Comparison of ENCODE assay signal across 33 mouse cellular contexts in genomic region chr11:83533192-83533591, GRCm38 (mm10). TPM values are rescaled to one million over a fixed set of nuclear protein-coding genes. Genes with fewer than 3 reads are reported as not detected.
DNase-seq lines count a peak whose midpoint lies in the region; ATAC-seq and TF ChIP-seq lines count a peak whose summit lies in the region.
"Had no signal": no experiment of that assay in that cellular context is flagged by ENCODE, and none has a peak within 500 bp of the region (broad histone marks: within the 10 kb centered on the region; RNA-seq: fewer than 3 reads in every experiment).

No protein-coding gene starts in this region.

- no peak overlapping the region for H3K4me3 ChIP-seq in CH12.LX (replicated peaks in 1 of 3; ENCODE audit: low read depth in 2 of 3, low read length in 2 of 3, poor library complexity in 1 of 3)
- H3K4me3 ChIP-seq in midbrain, embryonic 16.5 days (ENCODE audit: low read depth, low read length), result no peak overlapping the region
- H3K4me3 ChIP-seq: embryonic facial prominence, embryonic 10.5 days; embryonic facial prominence, embryonic 13.5 days; erythroblast, embryonic 14.5 days; forebrain, embryonic 12.5 days; forebrain, embryonic 15.5 days; heart, embryonic 10.5 days; heart, embryonic 13.5 days; hindbrain, embryonic 12.5 days; hindbrain, embryonic 15.5 days; intestine, embryonic 15.5 days had no signal

- H3K79me2 ChIP-seq in CH12.LX (replicated peaks; ENCODE audit: control insufficient read depth, extremely low read depth, insufficient read depth, poor library complexity, severe bottlenecking), result no peaks in the 10 kb centered on the region

- peaks cover 39 to 62% of the 10 kb centered on the region in 2 experiments for H3K4me1 ChIP-seq in CH12.LX (ENCODE audit: control insufficient read depth in 1 of 2, insufficient read depth in 2 of 2)
- no peaks in the 10 kb centered on the region for H3K4me1 ChIP-seq in midbrain, embryonic 16.5 days (ENCODE audit: control insufficient read depth, insufficient read depth, low read length)
- H3K4me1 ChIP-seq: forebrain, embryonic 12.5 days had no signal

- in situ Hi-C loops in CH12.LX (cut with MboI; ENCODE audit: low pct_ligation_motif_present, low pct_unique_long_range_greater_than_20kb, low sequenced_read_pairs), result no loop called here

- peak overlapping the region; percentile 34 for H3K27ac ChIP-seq in CH12.LX (ENCODE audit: insufficient read depth, low read depth)
- no peak overlapping the region for H3K27ac ChIP-seq in midbrain, embryonic 16.5 days (ENCODE audit: low read length)
- H3K27ac ChIP-seq: embryonic facial prominence, embryonic 10.5 days; embryonic facial prominence, embryonic 13.5 days; forebrain, embryonic 12.5 days; forebrain, embryonic 15.5 days; heart, embryonic 10.5 days; heart, embryonic 13.5 days; hindbrain, embryonic 12.5 days; hindbrain, embryonic 15.5 days; intestine, embryonic 15.5 days had no signal

- peak; percentile 96 for TF ChIP-seq EP300 in CH12.LX (IDR thresholded peaks at IDR 0.05; ENCODE audit: low read length)

- H3K36me3 ChIP-seq in CH12.LX (replicated peaks in 1 of 2; ENCODE audit: control insufficient read depth in 1 of 2, insufficient read depth in 1 of 2, low read length in 1 of 2), result peaks cover 0 to 18% of the 10 kb centered on the region in 2 experiments
- no peaks in the 10 kb centered on the region for H3K36me3 ChIP-seq in splenic B cell, adult 2 months (ENCODE audit: control insufficient read depth, insufficient read depth, low read length, poor library complexity, severe bottlenecking)
- H3K36me3 ChIP-seq in midbrain, embryonic 16.5 days (ENCODE audit: control insufficient read depth, insufficient read depth, low read length), result no peaks in the 10 kb centered on the region
- H3K36me3 ChIP-seq: embryonic facial prominence, embryonic 10.5 days; embryonic facial prominence, embryonic 13.5 days; forebrain, embryonic 12.5 days; forebrain, embryonic 15.5 days; G1E; heart, embryonic 10.5 days; heart, embryonic 13.5 days; hindbrain, embryonic 12.5 days; hindbrain, embryonic 15.5 days; intestine, embryonic 15.5 days had no signal

- H3K27me3 ChIP-seq in CH12.LX (replicated peaks), result no peaks in the 10 kb centered on the region
- H3K27me3 ChIP-seq in splenic B cell, adult 2 months (ENCODE audit: control insufficient read depth, insufficient read depth, low read length, poor library complexity, severe bottlenecking), result no peaks in the 10 kb centered on the region
- H3K27me3 ChIP-seq in midbrain, embryonic 16.5 days (ENCODE audit: control insufficient read depth, insufficient read depth, low read depth, low read length), result no peaks in the 10 kb centered on the region
- H3K27me3 ChIP-seq: embryonic facial prominence, embryonic 13.5 days; forebrain, embryonic 12.5 days; forebrain, embryonic 15.5 days; heart, embryonic 13.5 days; hindbrain, embryonic 12.5 days; hindbrain, embryonic 15.5 days; intestine, embryonic 15.5 days had no signal

- TF ChIP-seq CTCF in CH12.LX (conservative IDR thresholded peaks at IDR 0.05 in 1 of 2, IDR thresholded peaks at IDR 0.05 in 1 of 2; ENCODE audit: low read depth in 2 of 2, low read length in 2 of 2), result no peak

- H3K9me3 ChIP-seq in CH12.LX (replicated peaks; ENCODE audit: low read length), result no peaks in the 10 kb centered on the region
- no peaks in the 10 kb centered on the region for H3K9me3 ChIP-seq in midbrain, embryonic 16.5 days (replicated peaks; ENCODE audit: control insufficient read depth, low read length, poor library complexity, severe bottlenecking)
- H3K9me3 ChIP-seq: embryonic facial prominence, embryonic 10.5 days; embryonic facial prominence, embryonic 13.5 days; forebrain, embryonic 12.5 days; forebrain, embryonic 15.5 days; G1E; heart, embryonic 10.5 days; heart, embryonic 13.5 days; hindbrain, embryonic 12.5 days; hindbrain, embryonic 15.5 days; intestine, embryonic 15.5 days had no signal

- no peak overlapping the region for H3K4me2 ChIP-seq in CH12.LX (ENCODE audit: insufficient read depth, low read depth, poor library complexity, severe bottlenecking)
- no peak overlapping the region for H3K4me2 ChIP-seq in midbrain, embryonic 16.5 days (ENCODE audit: low read length)
- H3K4me2 ChIP-seq: embryonic facial prominence, embryonic 13.5 days; forebrain, embryonic 12.5 days; forebrain, embryonic 15.5 days; heart, embryonic 13.5 days; hindbrain, embryonic 12.5 days; hindbrain, embryonic 15.5 days; intestine, embryonic 15.5 days had no signal

- TF ChIP-seq POLR2A in CH12.LX (IDR thresholded peaks at IDR 0.05; ENCODE audit: low read depth, low read length), result no peak

- 89% methylated on average over 1 of the region's 1 CpGs for WGBS in midbrain, embryonic 16.5 days

- no peak overlapping the region for H3K9ac ChIP-seq in CH12.LX (ENCODE audit: insufficient read depth, low read depth)
- H3K9ac ChIP-seq in midbrain, embryonic 16.5 days (ENCODE audit: low read depth, low read length), result no peak overlapping the region
- H3K9ac ChIP-seq: embryonic facial prominence, embryonic 13.5 days; forebrain, embryonic 12.5 days; forebrain, embryonic 15.5 days; heart, embryonic 13.5 days; hindbrain, embryonic 12.5 days; hindbrain, embryonic 15.5 days; intestine, embryonic 15.5 days had no signal

- peak; percentile 56 for DNase-seq in CH12.LX (ENCODE audit: extremely low read depth)
- peak; percentile 20 for DNase-seq in splenic B cell, adult 2 months (ENCODE audit: low read depth, low spot score)
- no peak for DNase-seq in right cerebral cortex, postnatal 36 days (ENCODE audit: low spot score in 2 of 2)
- no peak for DNase-seq in right cerebral cortex, postnatal 14 days
- DNase-seq: adrenal gland, adult 8-10 months; adrenal gland, postnatal 25 days; cerebellum, adult 11-12 months; cerebellum, adult 8-10 months; cerebellum, postnatal 10 days; cerebellum, postnatal 36 days; embryo, embryonic 11 days; gastrocnemius, postnatal 10 days; gastrocnemius, postnatal 36 days; heart, adult 11 months; heart, postnatal 14 days had no signal

- ATAC-seq in granulocyte monocyte progenitor cell, adult 5-6 weeks (replicated peaks; ENCODE audit: poor library complexity, severe bottlenecking), result peak; percentile 34
- ATAC-seq in megakaryocyte progenitor cell, adult 5-6 weeks (replicated peaks; ENCODE audit: poor library complexity), result peak; percentile 13; the same call in 1 of the 2 replicates
- no peak for ATAC-seq in midbrain, embryonic 16.5 days
- ATAC-seq: forebrain, embryonic 15.5 days; intestine, embryonic 15.5 days had no signal

- TF ChIP-seq RAD21 in CH12.LX (IDR thresholded peaks at IDR 0.05; ENCODE audit: low read depth, low read length), result no peak

- dilution Hi-C loops in CH12.LX (cut with MboI; ENCODE audit: extremely low pct_ligation_motif_present, extremely low pct_unique_long_range_greater_than_20kb, low sequenced_read_pairs), result no loop called here

TF ChIP-seq in CH12.LX, 34 proteins besides CTCF, POLR2A, EP300 and RAD21 (continues in another document):
- TF ChIP-seq KAT2A (IDR thresholded peaks at IDR 0.05; ENCODE audit: insufficient replicate concordance, low read length) (no peak), CHD1 (IDR thresholded peaks at IDR 0.05; ENCODE audit: low read depth, low read length) (no peak), ELF1 (IDR thresholded peaks at IDR 0.05; ENCODE audit: low read depth, low read length) (peak; percentile 27; the same call in 1 of the 2 replicates), ZNF384 (IDR thresholded peaks at IDR 0.05; ENCODE audit: low read depth, low read length) (no peak), ETS1 (conservative IDR thresholded peaks at IDR 0.05; ENCODE audit: low read depth, low read length) (peak; percentile 70), NRF1 (IDR thresholded peaks at IDR 0.05; ENCODE audit: low read depth, low read length) (no peak), ZKSCAN1 (IDR thresholded peaks at IDR 0.05; ENCODE audit: borderline replicate concordance, low read depth, low read length) (no peak)

RNA-seq across cellular contexts. Expression of gene Ccl5, which starts 2.9 kb away (rescaled TPM):
- total RNA-seq in CH12.LX (2012; rRNA removed), result 0.68 TPM in 1 of 2 replicates, not detected in the other
- total RNA-seq in CH12.LX (2014; rRNA removed), result 0.60 TPM in 1 of 2 replicates, not detected in the other
- polyA plus RNA-seq in CH12.LX (2012; ENCODE audit: insufficient read length, low read depth), result 1.3 and 1.9 TPM in 2 replicates
- not detected in 2 replicates for total RNA-seq in granulocyte monocyte progenitor cell, adult 5-6 weeks (2014; fragmentation: Nextera tagmentation)
- total RNA-seq in granulocyte monocyte progenitor cell, adult 5-6 weeks (2017), result 2.1 TPM in 1 of 2 replicates, not detected in the other
- 1.1 and 4.7 TPM in 2 replicates for total RNA-seq in megakaryocyte progenitor cell, adult 5-6 weeks (2015)
- 0.92 and 3.2 TPM in 2 replicates for total RNA-seq in megakaryocyte progenitor cell, adult 5-6 weeks (2017)
- not detected in 2 replicates for polyA plus RNA-seq in midbrain, embryonic 16.5 days (2015; fragmentation: Nextera tagmentation; extraction: Ambion mirVana)
- total RNA-seq: gastrocnemius, adult 18-20 months; gastrocnemius, postnatal 10 days; gastrocnemius, postnatal 36 days had no signal
- polyA plus RNA-seq: embryonic facial prominence, embryonic 10.5 days; embryonic facial prominence, embryonic 13.5 days; erythroblast, embryonic 14.5 days; forebrain, embryonic 12.5 days; forebrain, embryonic 15.5 days; G1E; heart, embryonic 10.5 days; hindbrain, embryonic 12.5 days; hindbrain, embryonic 15.5 days had no signal

RNA-seq across cellular contexts. Expression of gene Heatr9, which starts 11.2 kb away (rescaled TPM):
- total RNA-seq in CH12.LX (2012; rRNA removed), result not detected in 2 replicates
- total RNA-seq in CH12.LX (2014; rRNA removed), result not detected in 2 replicates
- not detected in 2 replicates for polyA plus RNA-seq in CH12.LX (2012; ENCODE audit: insufficient read length, low read depth)
- total RNA-seq in granulocyte monocyte progenitor cell, adult 5-6 weeks (2014; fragmentation: Nextera tagmentation), result not detected in 2 replicates
- total RNA-seq in granulocyte monocyte progenitor cell, adult 5-6 weeks (2017), result not detected in 2 replicates
- total RNA-seq in megakaryocyte progenitor cell, adult 5-6 weeks (2015), result not detected in 2 replicates
- not detected in 2 replicates for total RNA-seq in megakaryocyte progenitor cell, adult 5-6 weeks (2017)
- not detected in 2 replicates for polyA plus RNA-seq in midbrain, embryonic 16.5 days (2015; fragmentation: Nextera tagmentation; extraction: Ambion mirVana)
- total RNA-seq: adrenal gland, adult 8-10 months; adrenal gland, postnatal 25 days; G1E; gastrocnemius, adult 18-20 months; gastrocnemius, postnatal 10 days; gastrocnemius, postnatal 36 days; heart, postnatal 14 days; hematopoietic stem cell, adult 5-6 weeks had no signal
- polyA plus RNA-seq: brain, embryonic 14.5 days; cortical plate, adult 2 months; embryonic facial prominence, embryonic 10.5 days; embryonic facial prominence, embryonic 13.5 days; erythroblast, embryonic 14.5 days; forebrain, embryonic 15.5 days; G1E; heart, embryonic 10.5 days; heart, embryonic 13.5 days; hindbrain, embryonic 12.5 days; hindbrain, embryonic 15.5 days; intestine, embryonic 15.5 days had no signal

RNA-seq across cellular contexts. Expression of gene Ccl9, which starts 45.2 kb away (rescaled TPM):
- total RNA-seq in CH12.LX (2012; rRNA removed), result 0.42 TPM in 1 of 2 replicates, not detected in the other
- total RNA-seq in CH12.LX (2014; rRNA removed), result 0.63 and 0.67 TPM in 2 replicates
- polyA plus RNA-seq in CH12.LX (2012; ENCODE audit: insufficient read length, low read depth), result 0.64 and 0.81 TPM in 2 replicates
- total RNA-seq in granulocyte monocyte progenitor cell, adult 5-6 weeks (2014; fragmentation: Nextera tagmentation), result 189 and 190 TPM in 2 replicates
- 110 and 159 TPM in 2 replicates for total RNA-seq in granulocyte monocyte progenitor cell, adult 5-6 weeks (2017)
- 149 and 197 TPM in 2 replicates for total RNA-seq in megakaryocyte progenitor cell, adult 5-6 weeks (2015)
- 97.7 and 108 TPM in 2 replicates for total RNA-seq in megakaryocyte progenitor cell, adult 5-6 weeks (2017)
- 1.1 and 1.5 TPM in 2 replicates for polyA plus RNA-seq in midbrain, embryonic 16.5 days (2015; fragmentation: Nextera tagmentation; extraction: Ambion mirVana)
- polyA plus RNA-seq: erythroblast, embryonic 14.5 days had no signal

RNA-seq across cellular contexts. Expression of gene Ccl6, which starts 59.7 kb away (rescaled TPM):
- total RNA-seq in CH12.LX (2012; rRNA removed) (0.13 and 0.30 TPM in 2 replicates), CH12.LX (2014; rRNA removed) (1.2 and 1.8 TPM in 2 replicates)
- polyA plus RNA-seq in CH12.LX (2012; ENCODE audit: insufficient read length, low read depth), result 0.93 and 1.3 TPM in 2 replicates
- 8.8 and 13.4 TPM in 2 replicates for total RNA-seq in granulocyte monocyte progenitor cell, adult 5-6 weeks (2014; fragmentation: Nextera tagmentation)
- total RNA-seq in granulocyte monocyte progenitor cell, adult 5-6 weeks (2017), result 16.9 and 19.6 TPM in 2 replicates
- 13.6 and 25.2 TPM in 2 replicates for total RNA-seq in megakaryocyte progenitor cell, adult 5-6 weeks (2015)
- total RNA-seq in megakaryocyte progenitor cell, adult 5-6 weeks (2017), result 13.3 and 15.1 TPM in 2 replicates
- polyA plus RNA-seq in midbrain, embryonic 16.5 days (2015; fragmentation: Nextera tagmentation; extraction: Ambion mirVana), result 0.88 and 2.0 TPM in 2 replicates
- polyA plus RNA-seq: erythroblast, embryonic 14.5 days had no signal

Comparison
In these comparisons a context has a peak if more than half of its experiments do, and no peak if none do; other contexts are left out.
1. DNase-seq: peak in CH12.LX (single experiment) and splenic B cell, adult 2 months (single experiment); none in right cerebral cortex, postnatal 36 days (0 of 2) and right cerebral cortex, postnatal 14 days (single experiment).
2. RNA of gene Ccl9, which starts 45.2 kb away (total RNA-seq): 110 to 190 TPM in granulocyte monocyte progenitor cell, adult 5-6 weeks and 97.7 to 197 TPM in megakaryocyte progenitor cell, adult 5-6 weeks; 0.42 to 0.67 TPM in CH12.LX; every median in the first group is over 10 times any median in the second.